Mouse (Mus musculus) gonadal fat pad, adult 2 months (tissue): ENCODE results near the gene Gm572. TPM values are rescaled to one million over a fixed set of nuclear protein-coding genes. Genes with fewer than 3 reads are reported as not detected.

ENCODE experiments used
- DNase-seq: peaks from one replicate; pipeline ENCODE4 v3.0.0-alpha.2; 2012; ENCODE audit warnings: low read depth
- polyA plus RNA-seq: library from polyadenylated mRNA; depleted of rRNA; stranded (reverse); fragments of >200 nt; gene quantifications from 2 replicates; pipeline ENCODE4 v1.2.3, GENCODE M21; 2012

Gm572 gene
- polyA plus RNA-seq, 1 experiment, result not detected

DNA sequence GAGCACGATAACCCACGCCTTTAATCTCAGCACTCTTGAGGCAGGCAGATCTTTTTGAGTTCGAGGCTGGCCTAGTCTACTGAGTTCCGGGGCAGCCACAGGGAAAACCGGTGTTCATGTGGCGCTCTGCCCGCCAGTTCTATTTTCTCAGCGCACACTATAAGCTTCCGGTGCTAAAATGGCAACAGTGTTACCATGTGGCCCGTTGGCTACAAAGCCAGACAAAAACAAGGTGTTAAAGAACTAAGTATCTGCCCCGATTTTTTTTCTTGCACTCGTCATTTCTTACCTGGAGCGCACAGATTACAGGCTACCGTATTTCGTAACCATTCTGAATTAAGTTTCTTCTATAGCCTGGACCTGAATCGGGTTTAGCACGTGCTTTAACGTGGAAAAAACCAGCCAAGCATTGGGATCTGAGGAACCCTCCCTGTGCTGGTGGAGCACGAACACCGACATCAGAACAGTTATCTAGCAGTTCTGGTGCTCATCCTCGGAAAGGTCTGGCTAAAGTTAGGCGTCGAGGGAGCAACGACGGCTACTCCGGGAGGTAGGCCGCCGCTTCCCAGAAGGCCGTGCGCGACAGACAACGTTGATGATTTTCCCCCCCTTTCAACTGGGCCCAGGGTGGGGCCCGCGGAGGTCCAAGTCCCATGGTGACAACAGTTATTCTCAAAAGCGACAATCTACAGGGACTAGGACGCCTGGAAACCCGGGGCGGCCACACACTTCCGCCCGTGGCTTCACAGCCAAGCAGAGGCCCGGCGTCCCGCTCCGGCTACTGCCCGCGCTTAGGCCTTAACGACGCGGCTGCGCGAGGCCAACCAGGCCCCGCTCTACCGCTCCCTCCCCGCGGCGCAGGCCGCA, 17.1 kb upstream of the Gm572 start:
- DNase-seq, result no peak

DNA sequence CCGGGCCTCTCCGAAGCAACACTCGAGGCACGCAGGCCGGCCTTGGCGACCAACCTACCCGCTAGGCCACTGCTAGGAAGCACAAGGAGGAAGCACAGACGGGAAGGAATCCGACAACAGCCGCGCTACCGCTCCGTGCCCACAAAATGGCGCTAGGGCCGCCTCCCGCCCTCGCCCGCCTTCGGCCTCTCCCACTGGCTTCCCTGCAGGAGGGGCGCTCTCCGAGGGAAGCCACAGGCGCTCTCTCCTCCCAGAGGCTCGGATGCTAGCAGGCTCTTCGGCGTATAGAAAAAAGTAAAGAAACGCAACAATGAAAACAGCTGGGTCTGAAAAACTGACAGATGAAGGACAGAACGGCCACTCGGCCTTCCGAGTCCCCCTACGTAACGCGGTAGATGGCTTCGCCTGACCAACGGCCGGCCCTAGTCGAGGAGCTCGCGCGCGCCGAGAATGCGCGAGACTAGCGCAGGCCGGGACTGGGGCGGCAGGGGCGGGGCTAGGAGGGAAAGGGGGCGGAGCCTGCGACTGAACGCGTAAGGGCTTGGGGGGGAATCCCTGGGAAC, 16.4 kb upstream of the Gm572 start, which contains the start of gene Tardbp:
Gene Tardbp, minus strand, starts transcription at position 397 of the 563 bp plus-strand sequence.
- no peak for DNase-seq

DNA sequence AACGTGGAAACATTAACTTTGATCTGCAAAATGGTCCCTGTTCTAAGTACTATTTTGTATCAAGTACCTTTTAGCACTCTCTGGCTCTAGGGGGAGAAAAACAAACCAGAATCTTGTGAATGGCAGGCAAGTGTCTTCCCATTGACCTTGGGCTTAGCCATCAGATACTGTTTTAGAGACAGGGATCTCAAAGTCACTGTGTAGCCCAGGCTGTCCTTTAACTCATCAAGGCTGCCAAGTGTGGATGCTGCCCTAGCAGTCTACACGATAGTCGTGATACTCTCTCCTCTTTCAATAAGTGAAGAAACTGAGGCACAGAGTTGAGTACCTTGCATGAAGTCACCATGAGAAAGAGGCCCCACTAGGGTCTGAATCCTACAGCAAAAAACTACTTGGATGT, 15.9 kb upstream of the Gm572 start:
- DNase-seq, result no peak

DNA sequence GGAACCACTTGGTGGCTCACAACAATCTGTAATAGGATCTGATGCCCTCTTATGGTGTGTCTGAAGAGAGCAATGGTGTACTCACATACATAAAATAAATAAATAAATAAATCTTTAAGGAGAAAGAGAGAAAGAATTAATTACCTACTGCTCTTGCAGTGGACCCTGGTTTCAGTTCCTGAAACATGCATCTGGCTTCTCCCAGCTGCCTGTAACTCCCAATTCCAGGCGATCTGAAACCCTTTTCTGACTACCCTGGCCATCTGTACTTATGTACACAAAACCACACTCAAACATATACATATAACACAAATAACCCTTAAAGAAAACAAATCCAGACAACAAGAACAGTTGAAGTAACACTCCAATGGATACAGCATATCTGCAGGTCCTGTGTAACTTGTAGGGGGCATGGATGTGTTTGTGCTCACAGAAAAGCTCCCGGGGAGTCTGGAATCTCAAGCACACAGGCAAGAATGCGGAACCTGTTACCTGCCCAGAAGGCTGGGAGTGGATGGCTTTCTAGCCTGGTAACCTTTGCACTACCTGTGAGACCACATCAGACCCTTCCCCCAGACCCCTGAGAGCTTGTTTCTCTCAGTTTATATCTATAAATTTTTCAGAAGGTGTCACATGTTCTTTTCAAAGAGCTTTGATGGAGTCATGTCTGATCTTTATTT, 11.0 kb upstream of the Gm572 start:
- no peak for DNase-seq

DNA sequence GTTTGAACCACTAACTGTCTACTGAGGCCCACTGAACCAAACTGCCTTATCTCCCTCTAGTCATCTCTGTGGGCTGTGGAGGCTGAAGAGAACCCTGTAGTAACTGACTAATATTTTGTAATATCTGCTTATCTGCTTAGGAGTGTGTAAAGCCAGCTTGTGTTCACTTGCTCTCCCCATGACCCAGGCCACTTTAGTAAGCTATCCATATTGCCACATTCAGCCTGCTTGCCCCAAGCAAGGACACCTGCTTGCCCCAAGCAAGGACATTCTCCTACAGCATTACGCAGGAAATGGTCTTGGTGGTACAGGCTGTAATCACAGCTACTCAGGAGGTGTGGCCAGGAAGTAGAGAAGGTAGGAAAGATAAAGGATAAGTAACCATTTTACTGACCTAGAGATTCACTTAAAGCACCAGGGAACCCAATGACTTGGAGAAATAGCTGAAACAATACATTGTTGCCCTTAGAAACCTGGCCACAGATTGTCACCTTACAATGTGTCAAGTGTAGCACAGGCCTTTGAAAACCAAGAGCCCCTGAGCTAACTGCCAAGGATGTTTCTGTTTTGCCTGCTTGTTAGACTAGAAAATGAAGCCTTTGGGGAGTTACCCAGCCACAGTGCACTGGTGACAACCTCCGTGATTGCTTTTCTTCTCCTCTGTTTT, 9.6 kb upstream of the Gm572 start:
- DNase-seq, result no peak

DNA sequence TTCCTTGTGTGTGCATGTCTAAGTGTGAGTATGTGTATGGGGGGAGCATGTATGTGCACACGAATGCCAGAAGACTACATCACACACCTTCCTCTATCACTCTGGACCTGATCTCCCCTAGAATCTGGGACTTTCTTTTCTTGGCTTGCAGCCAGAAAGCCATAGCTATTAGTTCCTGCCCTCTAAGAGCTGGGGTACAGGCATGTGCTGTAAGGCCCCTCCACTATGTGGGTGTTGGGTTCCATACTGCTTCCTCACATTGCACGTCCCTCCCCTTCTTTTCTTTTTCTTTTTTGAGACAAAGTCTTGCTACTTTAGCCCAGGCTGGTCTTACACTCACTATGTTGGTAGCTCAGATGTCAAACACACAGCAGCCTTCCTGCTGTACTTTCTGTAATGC, 7.8 kb upstream of the Gm572 start:
- no peak for DNase-seq

DNA sequence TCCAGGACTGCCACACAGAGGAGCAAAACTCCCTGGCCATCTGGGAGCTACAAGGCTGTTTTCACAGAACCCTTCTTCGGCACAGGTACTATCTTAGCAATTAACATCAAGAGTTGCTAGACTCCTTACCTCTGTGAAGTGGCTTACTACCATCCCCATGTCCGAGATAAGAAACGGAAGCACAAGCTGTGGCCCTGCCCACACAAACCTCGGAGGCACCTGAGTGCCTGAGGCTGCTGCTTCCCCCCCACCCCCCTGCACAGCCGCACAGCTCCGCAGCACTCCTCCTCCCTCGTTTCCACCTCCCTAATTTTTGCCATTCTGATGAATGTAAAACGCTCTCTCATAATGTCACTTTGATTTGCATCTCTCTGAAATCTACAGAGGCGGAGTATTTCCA, 4.8 kb upstream of the Gm572 start:
- DNase-seq, result no peak

DNA sequence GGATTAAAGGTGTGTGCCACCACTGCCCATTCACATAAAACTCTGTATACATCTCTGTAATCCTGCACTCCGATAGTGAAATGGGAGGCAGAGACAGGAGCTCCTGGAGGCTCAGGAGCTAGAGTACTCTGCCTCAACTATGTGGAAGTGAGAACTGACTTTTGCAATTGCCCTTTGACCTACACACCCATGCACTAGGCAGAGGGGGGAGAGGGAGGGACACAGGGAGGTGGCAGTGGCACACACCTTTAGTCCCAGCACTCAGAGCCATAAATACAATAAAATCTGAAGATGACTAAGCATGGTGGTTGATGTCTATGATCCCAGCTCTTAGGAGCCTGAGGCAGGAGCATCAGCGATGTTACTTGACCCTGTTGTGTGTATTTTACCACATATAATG, 3.7 kb upstream of the Gm572 start:
- DNase-seq, result no peak

DNA sequence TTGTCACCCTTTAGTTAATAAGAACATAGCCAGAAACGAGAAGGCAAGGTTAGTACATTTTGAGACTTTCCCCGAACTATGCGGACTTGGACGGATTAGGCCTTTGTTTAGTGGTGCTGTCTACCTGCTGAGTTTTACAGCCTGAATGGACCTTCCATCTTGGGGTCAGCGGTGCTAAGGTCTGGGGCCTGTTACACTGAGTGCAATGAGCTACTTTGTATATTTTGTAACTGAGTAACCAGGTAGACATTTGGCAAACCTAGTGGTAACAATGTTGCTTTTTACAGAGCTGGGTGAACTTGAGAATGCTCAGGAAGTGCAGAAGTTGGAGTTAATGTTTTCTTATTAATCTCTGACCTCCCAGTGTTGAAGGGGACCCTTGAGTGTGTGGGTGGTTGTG, 2.0 kb upstream of the Gm572 start:
- no peak for DNase-seq

DNA sequence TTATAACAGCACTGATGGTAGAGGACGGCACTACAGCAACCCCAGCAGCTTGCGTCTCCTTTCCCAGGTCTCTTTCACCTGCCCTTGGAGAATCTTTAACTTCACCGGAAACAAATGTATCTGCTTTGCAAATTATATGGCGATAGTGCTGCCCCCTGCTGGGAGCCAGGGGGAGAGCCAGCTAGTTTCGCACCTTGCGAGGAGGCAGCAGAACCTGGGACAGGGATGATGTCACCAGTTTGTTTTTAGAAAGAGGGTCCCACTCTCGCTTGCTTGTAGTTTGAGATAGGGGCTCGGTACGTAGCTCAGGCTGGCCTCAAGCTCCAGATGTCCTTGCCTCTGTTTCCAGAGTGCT, 1.0 kb downstream of the Gm572 start:
- no peak for DNase-seq

DNA sequence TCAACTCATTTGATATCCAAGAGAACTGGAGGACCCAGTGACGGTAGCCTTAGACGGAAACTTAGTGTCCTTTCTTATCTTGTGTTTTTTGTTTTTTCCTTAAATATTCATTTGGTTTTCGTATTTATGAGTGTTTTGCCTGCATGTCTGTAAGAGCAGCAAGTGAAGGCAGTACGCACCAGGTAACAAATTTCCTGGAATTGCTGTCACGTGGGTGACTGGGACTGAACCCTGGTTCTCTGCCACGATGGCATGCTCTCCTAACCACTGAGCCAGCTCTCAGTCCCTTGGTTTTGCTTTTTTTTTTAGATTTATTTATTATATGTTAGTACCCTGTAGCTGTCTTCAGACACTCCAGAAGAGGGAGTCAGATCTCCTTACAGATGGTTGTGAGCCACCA, 1.8 kb downstream of the Gm572 start:
- no peak for DNase-seq

DNA sequence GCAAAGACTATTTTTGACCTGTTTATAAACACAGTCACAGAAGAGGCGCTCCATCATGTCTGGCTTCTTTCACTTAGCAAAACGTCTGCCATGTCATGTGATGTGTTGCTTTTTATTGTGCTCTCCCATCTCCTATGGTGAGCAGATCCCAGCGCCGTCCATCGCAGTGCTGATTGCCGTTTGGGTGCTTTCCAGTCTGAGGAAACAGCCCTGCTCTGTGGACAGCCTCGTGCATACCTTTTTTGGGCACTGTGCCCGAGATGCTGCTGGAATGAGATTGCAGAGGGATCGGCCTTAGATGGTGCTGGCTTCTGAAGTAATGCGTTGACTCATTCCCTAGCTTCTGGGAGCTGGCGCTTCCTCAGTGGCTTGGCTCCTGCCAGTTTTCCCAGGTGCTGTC, 3.5 kb downstream of the Gm572 start:
- no peak for DNase-seq

DNA sequence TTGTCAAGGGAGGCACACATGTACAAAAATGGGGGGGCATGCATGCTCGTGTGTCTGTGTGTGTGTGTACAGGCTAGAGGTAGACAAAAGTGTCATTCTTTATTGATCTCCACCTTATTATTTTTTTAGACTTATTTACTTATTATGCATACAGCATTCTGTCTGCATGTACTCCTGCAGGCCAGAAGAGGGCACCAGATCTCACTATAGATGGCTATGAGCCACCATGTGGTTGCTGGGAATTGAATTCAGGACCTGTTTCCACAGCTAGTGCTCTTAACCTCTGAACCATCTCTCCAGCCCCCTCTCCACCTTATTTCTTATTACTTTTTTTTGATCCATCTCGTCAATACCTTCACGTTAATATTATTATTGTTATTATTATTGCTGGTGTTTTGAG, 6.2 kb downstream of the Gm572 start:
- DNase-seq, result no peak

DNA sequence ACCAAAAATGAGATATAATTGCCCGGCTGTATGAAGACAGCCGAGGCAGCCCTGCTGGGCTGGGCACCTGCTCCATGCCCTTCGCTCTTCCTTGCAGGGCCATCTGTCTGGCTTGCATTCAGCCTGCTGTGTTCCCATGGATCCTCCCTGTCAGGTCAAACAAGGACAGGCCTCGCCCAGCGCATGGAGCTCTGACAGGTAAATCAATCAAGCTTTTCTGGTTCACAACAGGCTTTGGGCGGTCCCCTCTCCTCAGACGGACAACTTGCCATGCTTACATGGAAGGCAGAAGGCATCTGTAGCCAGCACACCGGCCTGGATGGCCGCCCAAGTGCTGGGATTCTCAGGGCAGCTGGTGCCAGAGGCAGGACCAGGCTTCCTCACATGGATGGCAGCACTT, 7.9 kb downstream of the Gm572 start:
- no peak for DNase-seq

DNA sequence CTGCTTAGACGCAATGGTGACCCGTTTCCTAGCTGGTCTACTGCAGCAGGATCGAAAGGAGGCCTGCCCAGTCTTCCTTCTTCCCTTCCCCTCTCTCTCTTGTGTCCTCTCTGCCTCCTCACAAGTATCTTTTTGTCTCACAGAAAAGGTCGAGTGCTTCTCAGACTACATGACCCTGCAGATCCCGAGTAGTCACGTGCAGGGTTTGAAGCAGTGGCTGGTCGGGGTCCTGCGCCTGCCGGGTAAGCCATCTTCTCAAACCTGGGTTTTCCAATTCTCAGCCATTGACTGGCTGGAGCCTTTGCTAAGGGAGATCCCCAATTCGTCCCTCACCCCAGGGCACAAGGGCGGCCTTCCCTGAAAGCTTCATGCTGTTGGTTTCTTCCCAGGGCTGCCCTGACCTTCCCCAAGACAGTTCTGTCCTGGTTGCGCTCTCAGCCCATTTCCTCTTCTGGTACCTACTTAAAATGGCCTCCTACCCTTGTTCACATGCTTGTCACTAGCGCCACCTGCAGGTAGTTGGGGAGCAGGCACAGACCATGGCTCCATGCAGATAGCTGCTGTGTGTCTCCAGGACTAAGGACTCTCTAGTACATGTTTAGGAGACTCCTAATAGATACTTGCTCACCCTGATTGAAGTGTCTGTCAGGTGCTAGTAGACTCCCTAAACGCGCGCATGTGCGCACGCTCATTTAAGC, 11.7 kb downstream of the Gm572 start:
- no peak for DNase-seq

DNA sequence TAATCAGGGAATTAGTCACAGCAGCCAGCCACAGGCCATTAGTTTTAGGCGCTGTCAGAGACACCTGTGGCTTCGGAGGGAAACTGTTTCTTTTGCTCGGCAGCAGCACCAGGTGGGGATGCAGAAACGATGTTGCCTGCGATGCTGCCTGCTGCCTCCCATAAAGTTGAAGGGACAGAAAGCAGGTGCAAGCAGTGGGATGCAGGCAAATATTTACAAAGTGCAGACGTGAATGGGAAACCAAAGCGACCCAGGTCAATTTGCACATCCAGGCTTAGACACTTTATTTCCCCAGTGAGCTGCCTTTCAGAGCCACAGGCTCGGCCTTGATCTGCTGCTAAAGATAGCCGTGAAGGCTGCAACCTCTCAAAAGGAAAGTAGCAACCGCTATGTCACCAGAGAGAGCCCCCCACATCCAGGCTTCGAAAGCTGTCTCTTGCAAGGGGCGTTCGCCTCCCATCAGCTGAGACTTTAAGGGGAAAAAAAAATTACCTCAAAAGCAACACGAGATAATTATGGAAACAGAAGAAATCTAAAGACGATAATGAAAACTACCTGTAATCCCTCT, 13.7 kb downstream of the Gm572 start:
- no peak for DNase-seq

DNA sequence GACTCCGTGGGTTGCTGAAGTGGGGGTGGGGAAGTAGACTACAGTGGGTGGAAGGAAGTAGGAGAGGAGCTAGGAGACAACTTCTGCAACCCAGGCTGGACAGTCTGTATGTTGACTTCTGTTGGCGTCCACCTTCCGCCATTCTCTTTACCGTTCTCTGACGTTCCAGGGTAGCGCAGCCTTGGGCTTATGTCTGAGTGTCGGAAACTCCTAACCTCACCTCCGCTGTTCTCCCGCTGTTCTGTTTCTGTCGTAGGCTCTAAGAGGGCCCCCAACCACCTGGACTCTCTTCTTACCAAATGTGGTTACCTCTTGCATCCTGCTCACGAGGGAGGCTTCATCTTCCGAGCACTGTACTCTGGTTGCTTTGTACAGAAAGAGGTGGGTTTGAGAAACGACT, 14.7 kb downstream of the Gm572 start:
- no peak for DNase-seq

DNA sequence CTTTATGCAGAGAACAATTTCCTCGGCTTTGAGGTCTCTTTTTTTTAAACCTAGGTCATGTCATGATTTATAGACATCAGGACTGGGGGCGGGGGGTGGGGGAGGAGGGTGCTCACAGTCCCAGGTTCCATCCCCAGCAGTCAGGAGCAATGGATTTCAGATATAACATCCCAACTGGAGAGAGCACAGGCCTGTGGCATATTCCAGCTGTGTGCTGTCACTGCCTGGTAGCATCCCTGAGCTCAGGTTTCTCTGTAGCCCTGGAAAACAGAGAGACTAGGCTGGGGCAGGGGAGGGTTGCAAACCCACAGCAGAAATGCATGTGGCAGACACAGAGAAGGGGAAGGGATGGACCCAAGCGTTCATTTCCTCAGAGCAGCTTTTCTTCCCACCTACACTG, 17.1 kb downstream of the Gm572 start:
- no peak for DNase-seq

DNA sequence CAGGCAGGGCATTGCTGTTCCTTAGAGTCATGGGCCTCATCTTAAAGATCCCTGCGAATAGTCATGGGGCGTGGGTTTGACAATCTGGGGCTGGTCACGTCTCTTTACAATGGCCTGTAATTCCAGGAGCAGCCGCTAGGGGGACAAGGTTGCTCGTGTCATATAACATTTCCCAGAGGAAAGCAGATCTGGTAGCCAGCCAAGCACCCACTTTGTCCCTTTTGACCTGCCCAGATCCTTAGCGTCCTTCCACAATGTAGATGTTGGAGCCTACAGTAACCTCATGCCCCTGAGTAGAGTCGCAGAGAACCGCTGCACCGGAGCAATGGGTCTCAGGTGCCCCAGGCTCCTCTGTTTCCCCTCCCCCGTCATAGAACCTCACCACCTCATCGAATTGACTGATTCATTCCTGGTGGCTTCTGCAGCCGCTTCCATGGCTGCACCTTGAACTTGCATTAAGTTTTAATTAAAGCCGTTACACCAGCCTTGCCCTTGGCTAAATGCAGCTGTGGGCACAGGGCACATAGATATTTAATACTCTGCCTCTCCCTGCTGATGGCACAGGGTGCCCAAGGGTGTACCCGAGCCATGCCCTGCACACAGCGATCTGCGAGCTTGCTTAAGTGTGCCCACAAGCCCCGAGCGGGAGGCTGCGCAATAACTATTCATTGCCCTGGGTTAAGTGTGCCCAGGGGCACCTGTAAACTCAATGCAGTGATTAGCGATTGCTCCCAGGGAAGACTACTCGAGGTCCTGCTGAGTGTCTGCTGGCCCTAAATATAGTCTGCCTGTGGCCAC, 19.2 kb downstream of the Gm572 start:
- DNase-seq, result no peak

DNA sequence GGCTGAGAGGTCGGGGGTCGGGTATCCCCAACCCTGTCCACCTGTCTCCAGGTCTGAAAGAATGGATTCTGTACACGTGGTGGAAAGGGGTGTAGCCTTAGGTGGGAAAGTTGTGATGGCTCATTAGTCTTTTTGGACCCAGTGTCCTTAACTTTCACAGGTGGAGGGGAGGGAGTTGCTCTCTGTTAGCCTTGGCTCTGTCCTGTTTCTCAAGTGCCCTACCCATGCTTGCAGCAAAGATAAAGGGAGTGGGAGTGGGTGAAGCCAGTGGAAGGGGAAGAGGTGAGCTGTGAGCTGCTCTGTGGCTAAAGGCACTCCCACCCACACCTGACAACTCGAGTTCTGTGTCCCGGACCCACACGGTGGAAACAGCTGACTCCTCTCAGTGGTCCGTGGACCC, 20.2 kb downstream of the Gm572 start:
- no peak for DNase-seq

DNA sequence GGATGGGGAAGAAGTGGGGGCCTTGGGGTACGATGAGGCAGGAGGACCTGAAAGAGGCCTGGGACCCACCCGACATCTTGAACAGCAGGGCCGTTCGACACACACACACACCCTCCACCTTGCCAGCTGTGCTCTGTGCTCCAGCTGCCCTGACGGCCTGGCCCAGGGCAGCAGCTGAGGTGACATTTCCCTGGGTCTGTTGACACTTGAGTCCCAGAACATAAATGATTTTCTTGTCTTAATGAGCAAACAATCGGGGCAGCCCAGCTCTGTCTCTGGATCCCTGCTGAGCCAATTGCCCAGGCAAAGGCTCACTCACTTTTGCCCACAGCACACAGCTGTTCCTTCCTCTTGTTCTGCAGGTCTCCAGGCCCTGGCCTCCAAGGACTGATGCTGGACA, 20.9 kb downstream of the Gm572 start:
- DNase-seq, result no peak
